In genomic region chr2:24894211-24894610, GRCm38 (mm10) we compare ENCODE assay signal across 31 mouse cellular contexts.
"Had no signal": no experiment of that assay in that cellular context is flagged by ENCODE, and none has a peak within 500 bp of the region (broad histone marks: within the 10 kb centered on the region; RNA-seq: fewer than 3 reads in every experiment).

No protein-coding gene starts in this region.

- H3K4me3 ChIP-seq: left cerebral cortex, adult 2 months; limb, embryonic 10.5 days; limb, embryonic 12.5 days; limb, embryonic 13.5 days; limb, embryonic 15.5 days; liver, embryonic 12.5 days; liver, embryonic 13.5 days; liver, embryonic 15.5 days; lung, embryonic 15.5 days; megakaryocyte, embryonic 14.5 days; midbrain, embryonic 10.5 days; midbrain, embryonic 12.5 days; midbrain, embryonic 13.5 days; midbrain, embryonic 15.5 days; myocyte; neural tube, embryonic 12.5 days had no signal

- DNase-seq: layer of hippocampus, postnatal 36 days; left cerebral cortex, postnatal 4 days; liver, embryonic 13.5 days; lung, adult 18-20 months; lung, adult 2 months; lung, embryonic 14.5 days; lung, postnatal 10 days; lung, postnatal 14 days; lung, postnatal 36 days; lung, postnatal 4 days; midbrain, embryonic 14.5 days had no signal

- H3K4me1 ChIP-seq: limb, embryonic 13.5 days; midbrain, embryonic 10.5 days; midbrain, embryonic 13.5 days; midbrain, embryonic 15.5 days; neural tube, embryonic 12.5 days had no signal

- ATAC-seq: liver, embryonic 12.5 days; lung, postnatal 0 days; midbrain, embryonic 13.5 days; midbrain, embryonic 15.5 days; midbrain, embryonic 16.5 days had no signal

- H3K27me3 ChIP-seq: limb, embryonic 12.5 days; limb, embryonic 13.5 days; limb, embryonic 15.5 days; liver, embryonic 12.5 days; liver, embryonic 13.5 days; liver, embryonic 15.5 days; lung, embryonic 15.5 days; megakaryocyte, embryonic 14.5 days; midbrain, embryonic 12.5 days; midbrain, embryonic 13.5 days; midbrain, embryonic 15.5 days; neural tube, embryonic 12.5 days had no signal

- H3K9me3 ChIP-seq: limb, embryonic 10.5 days; limb, embryonic 12.5 days; limb, embryonic 13.5 days; limb, embryonic 15.5 days; liver, embryonic 12.5 days; liver, embryonic 13.5 days; liver, embryonic 15.5 days; lung, embryonic 15.5 days; megakaryocyte, embryonic 14.5 days; midbrain, embryonic 10.5 days; midbrain, embryonic 12.5 days; midbrain, embryonic 13.5 days; midbrain, embryonic 15.5 days; neural tube, embryonic 12.5 days had no signal

- H3K36me3 ChIP-seq: limb, embryonic 15.5 days; liver, embryonic 15.5 days; lung, embryonic 15.5 days; midbrain, embryonic 12.5 days; midbrain, embryonic 13.5 days; midbrain, embryonic 15.5 days had no signal

- H3K27ac ChIP-seq: left cerebral cortex, adult 2 months; limb, embryonic 10.5 days; limb, embryonic 12.5 days; limb, embryonic 13.5 days; limb, embryonic 15.5 days; liver, embryonic 12.5 days; liver, embryonic 13.5 days; liver, embryonic 14.5 days; liver, embryonic 15.5 days; lung, embryonic 15.5 days; macrophage; midbrain, embryonic 10.5 days; midbrain, embryonic 12.5 days; midbrain, embryonic 13.5 days; midbrain, embryonic 15.5 days; neural tube, embryonic 12.5 days had no signal

- H3K4me2 ChIP-seq: limb, embryonic 12.5 days; limb, embryonic 13.5 days; limb, embryonic 15.5 days; liver, embryonic 12.5 days; liver, embryonic 13.5 days; liver, embryonic 15.5 days; lung, embryonic 14.5 days; lung, embryonic 15.5 days; midbrain, embryonic 11.5 days; midbrain, embryonic 12.5 days; midbrain, embryonic 13.5 days; midbrain, embryonic 15.5 days; neural tube, embryonic 12.5 days had no signal

- H3K9ac ChIP-seq: limb, embryonic 12.5 days; limb, embryonic 13.5 days; limb, embryonic 15.5 days; liver, embryonic 12.5 days; liver, embryonic 13.5 days; liver, embryonic 14.5 days; liver, embryonic 15.5 days; lung, embryonic 14.5 days; lung, embryonic 15.5 days; midbrain, embryonic 12.5 days; midbrain, embryonic 13.5 days; midbrain, embryonic 15.5 days; neural tube, embryonic 12.5 days had no signal
